7 mouse cellular contexts compared by ENCODE assay signal in the genomic region with DNA sequence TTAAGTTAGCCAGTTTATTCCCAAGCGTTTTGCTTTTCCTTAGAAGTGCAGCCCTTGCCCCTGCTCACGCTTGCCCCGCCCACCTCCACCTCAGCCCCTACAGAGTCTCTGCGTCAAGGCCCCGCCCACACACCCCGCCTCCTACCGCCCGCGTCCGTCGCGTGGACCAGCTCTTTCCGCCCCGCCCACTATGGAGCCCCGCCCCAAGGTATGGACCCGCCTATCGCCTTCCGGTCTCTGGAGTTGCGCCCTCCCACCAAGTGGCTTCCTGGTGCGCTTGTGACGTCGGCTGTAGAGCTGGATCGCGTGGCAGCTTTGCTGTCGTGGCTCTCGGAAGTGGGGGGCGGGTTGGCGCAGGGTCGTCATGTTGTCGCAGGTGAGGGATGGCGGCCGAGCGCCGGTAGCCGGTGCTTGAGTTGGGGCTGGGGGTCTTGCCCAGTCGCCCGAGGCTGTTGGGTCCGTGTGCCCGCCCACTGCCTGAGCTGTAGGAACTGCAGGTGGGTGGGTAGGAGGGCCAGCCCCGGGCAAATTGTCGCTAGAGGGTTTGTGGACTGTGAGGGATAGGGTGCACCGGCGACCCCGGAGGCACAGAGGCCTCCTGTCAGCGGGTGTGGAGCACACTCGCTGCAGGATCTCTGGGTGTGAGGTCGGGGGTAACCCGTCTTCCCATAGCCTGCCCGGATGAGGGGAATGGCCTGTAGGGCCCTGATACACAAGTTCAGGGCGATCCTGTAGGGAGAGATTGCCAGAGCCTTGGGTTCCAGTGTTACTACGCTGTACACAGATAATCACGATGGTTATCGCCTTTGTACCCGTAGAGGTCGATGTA. TPM values are rescaled to one million over a fixed set of nuclear protein-coding genes. Genes with fewer than 3 reads are reported as not detected.
DNase-seq lines count a peak whose midpoint lies in the region; ATAC-seq lines count a peak whose summit lies in the region.

A gene (plus strand): TSS at position 236 of the 829 bp plus-strand sequence.

- 2% methylated on average over 55 of the region's 55 CpGs for WGBS in embryonic facial prominence, embryonic 11.5 days
- 2% methylated on average over 55 of the region's 55 CpGs for WGBS in limb, embryonic 10.5 days
- WGBS in midbrain, embryonic 13.5 days = 2% methylated on average over 54 of the region's 55 CpGs

- peak; percentile 100 for DNase-seq in adrenal gland, postnatal 14 days
- peak; percentile 99 for DNase-seq in embryonic facial prominence, embryonic 11.5 days (ENCODE audit: low spot score)
- DNase-seq in kidney, adult 11 months = peak; percentile 96
- DNase-seq in limb, embryonic 10.5 days (ENCODE audit: low spot score) = peak; percentile 100
- peak; percentile 91 for DNase-seq in spleen, adult 12 weeks (ENCODE audit: low spot score)

- H3K9me3 ChIP-seq in embryonic facial prominence, embryonic 11.5 days (replicated peaks; ENCODE audit: control insufficient read depth, low read length) = no peaks in the 10 kb centered on the region
- no peaks in the 10 kb centered on the region for H3K9me3 ChIP-seq in limb, embryonic 10.5 days (replicated peaks)
- H3K9me3 ChIP-seq in midbrain, embryonic 13.5 days = no peaks in the 10 kb centered on the region

- no peaks in the 10 kb centered on the region for H3K4me1 ChIP-seq in embryonic facial prominence, embryonic 11.5 days (ENCODE audit: control insufficient read depth, insufficient read depth, low read length)
- peaks cover 11% of the 10 kb centered on the region for H3K4me1 ChIP-seq in limb, embryonic 10.5 days
- peaks cover 6% of the 10 kb centered on the region for H3K4me1 ChIP-seq in midbrain, embryonic 13.5 days (replicated peaks)

- H3K4me3 ChIP-seq in embryonic facial prominence, embryonic 11.5 days (ENCODE audit: low read depth, low read length) = peak within 1 kb of the TSS; percentile 76
- H3K4me3 ChIP-seq in limb, embryonic 10.5 days = peak within 1 kb of the TSS; percentile 81
- H3K4me3 ChIP-seq in midbrain, embryonic 13.5 days (replicated peaks) = peak within 1 kb of the TSS; percentile 58

- H3K27ac ChIP-seq in embryonic facial prominence, embryonic 11.5 days (replicated peaks; ENCODE audit: low read depth, low read length) = peak within 1 kb of the TSS; percentile 31; the same call in 1 of the 2 replicates
- peak within 1 kb of the TSS; percentile 92 for H3K27ac ChIP-seq in limb, embryonic 10.5 days
- peak within 1 kb of the TSS; percentile 83 for H3K27ac ChIP-seq in midbrain, embryonic 13.5 days

- H3K9ac ChIP-seq in embryonic facial prominence, embryonic 11.5 days (replicated peaks; ENCODE audit: low read length) = peak within 1 kb of the TSS; percentile 83
- peak within 1 kb of the TSS; percentile 77 for H3K9ac ChIP-seq in midbrain, embryonic 13.5 days (replicated peaks)

- H3K36me3 ChIP-seq in embryonic facial prominence, embryonic 11.5 days (replicated peaks; ENCODE audit: control insufficient read depth, insufficient read depth, low read depth, low read length) = no peaks in the 10 kb centered on the region
- peaks cover 11% of the 10 kb centered on the region for H3K36me3 ChIP-seq in limb, embryonic 10.5 days
- H3K36me3 ChIP-seq in midbrain, embryonic 13.5 days = 0 out of 2 replicates have a peak, but pooled peaks cover 3% of the 10 kb centered on the region

- peak within 1 kb of the TSS; percentile 68 for H3K4me2 ChIP-seq in embryonic facial prominence, embryonic 11.5 days (ENCODE audit: low read depth, low read length)
- H3K4me2 ChIP-seq in midbrain, embryonic 13.5 days (replicated peaks) = peak within 1 kb of the TSS; percentile 60

- H3K27me3 ChIP-seq in embryonic facial prominence, embryonic 11.5 days (ENCODE audit: control insufficient read depth, insufficient read depth, low read length) = no peaks in the 10 kb centered on the region
- H3K27me3 ChIP-seq in limb, embryonic 10.5 days (ENCODE audit: low read depth, poor library complexity, severe bottlenecking) = no peaks in the 10 kb centered on the region
- no peaks in the 10 kb centered on the region for H3K27me3 ChIP-seq in midbrain, embryonic 13.5 days

- ATAC-seq in embryonic facial prominence, embryonic 11.5 days (replicated peaks; ENCODE audit: insufficient number of reproducible peaks, low FRiP score, low TSS enrichment, low read depth) = peak; percentile 95
- ATAC-seq in granulocyte monocyte progenitor cell, adult 5-6 weeks (replicated peaks; ENCODE audit: poor library complexity, severe bottlenecking) = peak; percentile 95
- peak; percentile 97 for ATAC-seq in midbrain, embryonic 13.5 days

RNA-seq across cellular contexts. Expression of the gene that starts here (rescaled TPM):
- 33.6 and 34.4 TPM in 2 replicates for total RNA-seq in adrenal gland, postnatal 14 days (2021)
- polyA plus RNA-seq in embryonic facial prominence, embryonic 11.5 days (2014; fragmentation: Nextera tagmentation; extraction: Ambion mirVana) = 51.1 and 52.7 TPM in 2 replicates
- 23.8 and 24.3 TPM in 2 replicates for total RNA-seq in granulocyte monocyte progenitor cell, adult 5-6 weeks (2014; fragmentation: Nextera tagmentation)
- total RNA-seq in granulocyte monocyte progenitor cell, adult 5-6 weeks (2017) = 37.7 and 48.3 TPM in 2 replicates
- polyA plus RNA-seq in limb, embryonic 10.5 days (2016; fragmentation: Nextera tagmentation; extraction: Ambion mirVana) = 37.9 and 43.4 TPM in 2 replicates
- polyA plus RNA-seq in midbrain, embryonic 13.5 days (2015; fragmentation: Nextera tagmentation; extraction: Ambion mirVana) = 55.2 and 62.5 TPM in 2 replicates

Comparison
In these comparisons a context has a peak if more than half of its experiments do, and no peak if none do; other contexts are left out.
1. Peak in every context shown above with its lines: DNase-seq, ATAC-seq, H3K4me3 ChIP-seq and H3K27ac ChIP-seq.
2. H3K27ac ChIP-seq: peak in every context shown above with its lines; median percentile 92 in limb, embryonic 10.5 days; 83 in midbrain, embryonic 13.5 days; 31 in embryonic facial prominence, embryonic 11.5 days.